Mouse (Mus musculus): ENCODE data around the gene Olfr701.

Gene Olfr701

GRCm38 (mm10) chr7:106813829-106814228 lies at the start of gene Olfr701:
TSS of gene Olfr701 (plus strand) at chr7:106814129.
- no peak for DNase-seq

GRCm38 (mm10) chr7:106788330-106788729 lies 25.6 kb upstream of the Olfr701 start:
- DNase-seq = no peak

- DNase-seq = no peak
Measured at GRCm38 (mm10) chr7:106793098-106793497, 20.8 kb upstream of the Olfr701 start, which contains the start of gene Olfr699. TSS of gene Olfr699 (minus strand) at chr7:106793198.

GRCm38 (mm10) chr7:106808734-106809133 lies 5.2 kb upstream of the Olfr701 start, which contains the start of gene Olfr700:
TSS of gene Olfr700 (minus strand) at chr7:106808834.
- DNase-seq = no peak

- peak; percentile 32 for DNase-seq
Measured at GRCm38 (mm10) chr7:106815775-106816174, 1.8 kb downstream of the Olfr701 start.

- DNase-seq = no peak
Measured at GRCm38 (mm10) chr7:106818414-106818813, 4.5 kb downstream of the Olfr701 start.

- no peak for DNase-seq
Measured at GRCm38 (mm10) chr7:106833793-106834192, 19.9 kb downstream of the Olfr701 start, which contains the start of gene Olfr702. TSS of gene Olfr702 (minus strand) at chr7:106833893.

- no peak for DNase-seq
Measured at GRCm38 (mm10) chr7:106843060-106843459, 29.1 kb downstream of the Olfr701 start, which contains the start of gene Olfr703. TSS of gene Olfr703 (plus strand) at chr7:106843360.

- DNase-seq = no peak
Measured at GRCm38 (mm10) chr7:106862885-106863284, 49.0 kb downstream of the Olfr701 start, which contains the start of gene Olfr704. TSS of gene Olfr704 (plus strand) at chr7:106863185.

Measured in embryo, embryonic 11 days (tissue).